Mouse (Mus musculus) heart, adult 9 months (tissue): ENCODE data around the gene Slc35a3.
"Not testable (repeated sequence)": the region's sequence is repeated elsewhere in the genome, so short reads cannot be mapped to it uniquely, and the experiment has no call there.

Source experiments
- DNase-seq, 2 experiments: peaks; one replicate each; pipeline ENCODE4 v3.0.0; 2022; ENCODE audit warnings: low spot score in 2 of 2

Gene Slc35a3

DNA sequence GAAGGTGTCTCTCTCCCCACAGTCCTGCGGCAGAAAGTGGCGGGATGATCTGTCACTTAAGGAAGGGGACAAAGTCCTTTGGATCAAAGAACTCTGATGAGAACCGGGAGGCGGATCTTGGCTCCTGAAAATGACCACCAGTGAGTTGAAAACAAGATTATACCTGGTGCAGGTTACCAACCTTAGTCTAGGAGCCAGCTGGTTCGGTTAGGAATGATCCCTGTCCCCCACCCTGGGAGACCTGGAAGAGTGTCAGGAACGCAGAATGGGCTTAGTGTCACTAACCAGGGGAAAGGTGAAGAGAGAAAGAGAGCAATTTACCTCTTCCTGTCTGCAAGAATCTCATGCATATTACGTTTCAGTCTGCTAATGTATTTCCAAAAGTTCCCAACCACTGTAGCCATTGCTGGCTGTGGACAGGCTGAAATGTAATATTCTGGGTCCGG is at the start of gene Slc35a3:
Slc35a3 (minus strand) TSS at position 396 of the 446 bp plus-strand sequence.
- no peak for DNase-seq

DNA sequence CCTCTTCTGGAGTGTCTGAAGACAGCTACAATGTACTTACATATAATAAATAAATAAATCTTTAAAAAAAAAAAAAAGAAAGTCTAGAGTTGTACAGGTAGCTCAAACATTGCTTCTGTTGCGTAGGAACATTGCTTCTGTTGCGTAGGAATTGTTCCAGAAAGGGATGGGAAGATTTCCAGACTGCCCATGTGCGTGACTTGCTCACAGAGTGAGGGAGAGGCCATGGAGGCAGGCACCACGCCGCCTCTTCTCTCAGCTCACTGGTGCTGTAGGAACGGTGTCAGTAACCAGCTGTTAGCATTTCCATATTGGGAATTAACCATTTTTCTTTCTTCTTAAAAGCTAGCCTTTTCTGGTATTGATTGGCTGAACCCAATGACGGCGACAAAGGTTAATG is 40.2 kb upstream of the Slc35a3 start:
- DNase-seq = no peak

- peak; percentile 25 to 32 for DNase-seq
Observed at GRCm38 (mm10) chr3:116751191-116751860, 38.7 kb upstream of the Slc35a3 start.

- DNase-seq = peak in 1 of 2 experiments; percentile 20
Observed at GRCm38 (mm10) chr3:116748391-116749170, 36.0 kb upstream of the Slc35a3 start.

DNA sequence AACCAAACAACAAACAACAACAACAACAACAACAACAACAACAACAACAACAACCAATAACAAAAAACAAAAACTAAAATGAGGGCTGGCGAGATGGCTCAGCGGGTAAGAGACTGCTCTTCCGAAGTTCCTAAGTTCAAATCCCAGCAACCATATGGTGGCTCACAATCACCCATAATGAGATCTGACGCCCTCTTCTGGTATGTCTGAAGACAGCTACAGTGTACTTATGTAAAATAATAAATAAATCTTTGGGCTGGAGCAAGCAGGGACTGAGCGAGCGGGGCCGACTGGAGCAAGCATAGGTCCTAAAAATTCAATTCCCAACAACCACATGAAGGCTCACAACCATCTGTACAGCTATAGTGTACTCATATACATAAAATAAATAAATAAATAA is 35.0 kb upstream of the Slc35a3 start:
- DNase-seq = not testable (repeated sequence)

DNA sequence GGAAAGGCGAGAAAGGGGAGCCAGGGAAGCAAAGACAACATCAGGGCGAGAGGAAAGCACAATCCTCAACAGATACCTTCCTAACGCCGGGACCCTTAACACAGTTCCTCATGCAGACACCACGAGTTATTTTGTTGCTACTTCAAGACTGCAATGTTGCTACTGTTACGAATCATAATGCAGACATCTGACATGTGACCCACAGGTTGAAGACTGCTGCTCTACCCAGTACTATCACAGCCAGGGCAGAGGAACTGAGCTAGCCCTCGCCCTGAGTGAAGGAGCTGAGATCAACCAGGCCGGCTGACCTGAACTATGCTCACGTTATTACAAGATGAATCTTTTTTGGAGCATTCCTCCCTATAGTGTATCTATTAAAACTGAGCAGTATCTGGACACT is 28.3 kb upstream of the Slc35a3 start:
- no peak for DNase-seq

DNA sequence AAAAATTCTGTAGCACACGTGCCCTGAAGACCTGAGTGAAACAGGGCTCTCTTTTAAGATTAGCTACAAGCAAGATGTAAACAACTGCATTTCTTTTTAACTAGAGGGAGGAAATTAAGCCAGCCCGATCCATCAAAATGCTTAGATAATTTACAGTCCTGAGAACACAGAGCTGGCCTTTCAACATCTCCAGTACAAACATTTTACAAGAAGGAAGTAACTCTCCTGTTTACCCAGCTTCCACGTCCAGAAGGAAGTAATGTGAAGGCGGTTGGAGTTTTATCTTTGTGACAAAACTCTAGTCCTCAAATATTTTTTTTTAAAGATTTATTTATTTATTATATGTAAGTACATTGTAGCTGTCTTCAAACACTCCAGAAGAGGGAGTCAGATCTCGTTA is 27.5 kb upstream of the Slc35a3 start:
- DNase-seq = no peak

DNA sequence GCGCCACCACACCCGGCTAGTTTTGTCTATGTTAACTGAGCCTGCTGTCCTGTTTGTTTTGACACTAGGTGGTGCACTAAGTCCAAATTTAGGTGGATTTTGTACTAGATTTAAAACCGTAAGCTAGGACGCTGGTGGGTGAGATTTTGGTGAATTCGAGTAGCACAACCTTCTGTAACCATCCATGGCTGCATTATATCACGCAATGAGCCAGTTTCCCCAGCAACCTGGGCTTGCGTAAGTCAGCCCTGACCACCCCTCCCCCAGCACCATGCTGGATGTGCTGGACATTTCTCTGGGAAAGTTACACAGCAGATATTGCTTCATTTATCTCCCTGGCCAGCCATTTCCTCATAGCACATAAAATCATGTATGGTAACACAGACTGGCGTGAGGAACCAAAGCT is 24.7 kb upstream of the Slc35a3 start:
- DNase-seq = no peak

- no peak for DNase-seq
Observed at GRCm38 (mm10) chr3:116729483-116730174, 17.0 kb upstream of the Slc35a3 start.

- DNase-seq = peak; percentile 43 to 75
Observed at GRCm38 (mm10) chr3:116726807-116727206, 14.2 kb upstream of the Slc35a3 start.

DNA sequence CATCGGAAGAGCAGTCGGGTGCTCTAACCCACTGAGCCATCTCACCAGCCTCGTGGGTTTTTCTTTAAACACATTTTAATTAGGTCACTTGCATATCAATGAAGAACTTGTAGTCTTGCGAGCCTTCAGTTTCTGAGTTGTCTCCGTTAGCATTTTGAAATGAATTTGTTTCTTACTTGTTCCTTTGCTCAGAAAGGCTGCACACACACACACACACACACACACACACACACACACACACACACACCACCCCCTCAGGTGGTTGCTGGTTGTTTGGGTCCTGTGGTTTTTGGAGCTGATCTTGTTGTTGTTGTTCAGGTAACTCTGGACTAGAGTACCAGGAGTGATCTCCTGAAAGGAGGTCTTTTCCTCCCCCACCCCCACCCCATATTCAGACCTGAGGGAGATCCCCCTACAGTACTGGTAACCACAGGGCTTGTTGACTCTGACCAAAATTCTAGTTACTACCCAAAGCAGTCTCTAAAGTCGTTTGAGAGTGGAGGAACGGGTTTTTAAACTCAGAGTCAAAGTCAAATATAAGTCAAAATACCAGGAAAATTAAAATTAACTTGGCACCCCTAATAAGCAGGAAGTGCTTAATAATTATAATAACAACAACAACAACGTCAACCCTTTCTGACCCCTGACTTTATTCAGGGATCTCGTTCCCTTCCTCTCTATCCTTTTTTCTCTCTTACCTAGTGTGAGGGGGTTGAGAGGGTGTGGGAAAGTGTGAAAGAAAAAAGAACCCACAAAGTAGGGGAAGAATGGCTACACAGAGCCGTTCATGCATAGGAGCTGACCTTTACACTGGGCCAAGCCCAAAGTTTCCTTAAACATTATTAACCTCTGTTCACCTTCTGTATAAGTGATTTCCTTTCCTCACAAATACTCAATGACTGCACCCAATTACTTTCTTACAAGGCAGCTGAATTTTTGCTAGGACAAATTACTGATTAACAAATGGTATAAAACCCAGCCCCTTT is 11.2 kb upstream of the Slc35a3 start:
- DNase-seq = no peak

- DNase-seq = no peak
Observed at GRCm38 (mm10) chr3:116722980-116723379, 10.3 kb upstream of the Slc35a3 start.

DNA sequence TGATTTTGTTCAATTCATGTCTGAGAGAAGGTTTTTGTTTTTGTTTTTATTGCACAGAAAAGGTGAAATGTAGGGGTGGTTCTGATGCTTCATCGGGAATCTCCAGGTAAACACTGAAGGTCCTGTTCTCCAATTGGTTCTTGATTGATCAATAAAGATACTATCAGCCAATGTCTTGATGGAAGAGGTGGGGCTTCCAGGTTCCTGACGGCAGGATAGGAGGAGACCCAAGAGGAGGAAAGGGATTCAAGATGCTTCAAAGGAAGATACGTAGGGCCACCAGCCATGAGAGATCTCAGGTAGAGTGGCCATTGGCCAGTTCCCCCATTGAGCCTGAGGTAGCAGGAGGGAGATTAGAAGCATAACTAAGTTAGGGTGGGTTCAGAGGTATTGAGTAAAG is 6.3 kb upstream of the Slc35a3 start:
- no peak for DNase-seq

DNA sequence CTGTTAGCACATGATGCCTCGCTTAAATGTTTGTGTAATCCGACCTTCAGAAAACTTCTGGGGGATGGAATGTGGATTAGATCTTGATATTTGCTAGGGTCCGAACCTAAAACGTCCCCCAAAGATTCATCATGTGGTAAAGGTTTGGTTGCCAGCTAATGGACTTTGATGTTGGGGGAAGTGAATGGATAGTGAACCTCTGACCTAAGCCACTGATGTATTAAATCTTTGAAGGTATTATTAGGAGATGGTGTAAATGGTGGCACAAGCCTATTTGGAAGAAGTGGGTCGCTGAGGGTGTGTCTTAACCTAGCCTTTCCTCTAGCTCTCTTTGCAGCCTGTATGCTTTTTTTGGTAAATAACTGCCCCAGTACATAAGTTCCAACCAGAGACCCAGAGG is 400 bp upstream of the Slc35a3 start:
- DNase-seq = no peak

DNA sequence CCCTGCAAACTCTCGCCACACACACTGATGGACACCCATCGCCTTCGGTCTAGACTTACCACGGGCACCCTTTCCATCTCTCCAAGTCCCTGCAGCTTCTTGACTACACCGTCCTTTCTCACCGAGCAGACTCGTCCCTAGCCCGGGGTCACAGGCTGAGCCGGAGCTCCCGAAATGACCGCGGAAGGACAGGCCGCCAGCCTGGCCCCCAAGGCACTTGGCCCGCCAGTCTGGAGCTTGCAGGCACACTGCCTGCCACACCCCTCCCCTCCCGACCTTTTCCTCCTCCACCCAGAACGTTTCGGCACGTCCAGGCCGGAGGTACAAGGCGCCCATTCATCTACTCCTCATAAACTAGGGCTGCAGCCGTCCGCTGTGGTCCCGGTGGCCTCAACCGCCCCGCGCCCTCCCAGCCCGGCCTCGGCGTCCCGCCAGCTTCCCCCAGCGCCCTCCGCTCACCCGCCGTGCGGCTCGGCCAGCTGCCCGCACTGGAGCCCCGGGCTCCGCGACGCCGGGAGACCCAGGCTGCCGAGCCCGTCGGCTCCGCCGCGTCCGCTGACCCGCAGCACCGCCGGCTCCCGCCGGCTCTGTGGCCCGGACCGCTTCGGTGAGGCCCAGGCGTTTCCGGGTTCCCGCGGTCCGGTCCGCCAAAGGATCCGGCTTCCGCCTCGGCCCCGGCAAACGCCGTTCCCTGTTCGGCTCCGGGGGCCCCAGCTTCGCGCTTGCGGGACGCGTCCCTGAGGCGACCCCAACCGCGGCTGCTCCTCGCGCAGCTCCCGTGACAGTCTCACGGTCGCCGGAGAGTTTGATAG is 801 bp downstream of the Slc35a3 start:
- peak; percentile 78 to 79 for DNase-seq

GRCm38 (mm10) chr3:116710941-116711340 is 1.7 kb downstream of the Slc35a3 start:
- DNase-seq = no peak

DNA sequence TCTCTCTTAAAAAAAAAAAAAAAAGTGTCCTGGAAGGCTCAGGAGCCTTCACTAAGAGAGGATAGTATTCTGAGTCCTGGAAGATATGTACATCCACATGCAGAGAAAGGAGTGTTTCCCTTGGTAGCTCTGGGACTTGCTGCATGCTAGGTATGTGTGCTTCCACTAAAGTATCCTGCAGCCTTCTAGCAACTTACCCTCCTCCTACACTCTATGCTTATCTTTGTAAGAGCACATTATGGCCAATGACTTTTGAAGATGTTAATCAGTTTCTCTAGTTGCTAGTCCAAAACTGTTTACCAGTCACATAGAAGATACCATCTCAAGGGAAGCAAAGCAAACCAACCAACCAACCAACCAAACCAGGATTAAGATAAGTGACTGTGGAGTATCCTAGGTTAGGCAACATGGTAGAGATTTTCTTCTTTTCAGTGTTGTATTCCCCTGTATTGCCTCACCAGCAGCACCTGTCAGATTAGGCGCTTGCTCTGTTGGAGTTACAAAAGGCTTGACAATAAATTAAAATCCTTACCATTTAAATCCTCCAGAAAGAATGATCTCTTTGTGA is 6.9 kb downstream of the Slc35a3 start:
- no peak for DNase-seq

GRCm38 (mm10) chr3:116703835-116704234 is 8.8 kb downstream of the Slc35a3 start:
- DNase-seq = no peak

DNA sequence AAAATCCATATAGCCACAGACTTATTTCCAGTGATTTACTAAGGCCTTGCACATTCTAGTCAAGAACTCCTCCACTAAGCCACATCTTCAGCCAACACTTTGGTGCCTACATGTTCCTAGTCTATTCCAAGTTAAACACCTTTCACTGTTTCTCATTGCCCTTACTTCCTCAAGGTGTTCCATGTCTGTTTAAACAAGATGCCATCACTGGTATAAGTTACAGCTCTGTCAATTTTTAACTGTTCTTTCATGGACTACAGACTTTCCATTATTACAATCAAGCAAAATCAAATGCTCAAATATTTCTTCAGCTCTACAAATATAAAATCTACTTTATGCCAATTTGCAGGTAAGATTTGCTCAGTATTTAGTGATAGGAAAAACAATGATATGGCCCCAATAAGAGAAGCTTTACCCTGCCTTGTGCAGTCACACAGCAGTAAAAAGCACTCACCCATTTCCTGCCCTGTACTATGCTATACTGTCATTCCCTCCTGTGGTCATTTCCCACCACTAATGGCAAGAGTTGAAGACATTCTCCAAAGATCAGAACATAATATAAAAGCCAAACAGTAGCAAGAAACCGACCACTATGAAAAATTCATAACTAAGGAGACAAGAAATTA is 9.9 kb downstream of the Slc35a3 start:
- DNase-seq = no peak

- no peak for DNase-seq
Observed at GRCm38 (mm10) chr3:116701601-116702000, 11.0 kb downstream of the Slc35a3 start.
